Mouse (Mus musculus) large intestine, adult 2 months (tissue): ENCODE data around the gene Slc18a3. TPM values are rescaled to one million over a fixed set of nuclear protein-coding genes. Genes with fewer than 3 reads are reported as not detected.
A peak's percentile ranks its signal among the peaks of the same experiment; 100 is the strongest.

ENCODE experiments used
- DNase-seq: peaks from one replicate; pipeline ENCODE4 v3.0.0-alpha.2; 2012; ENCODE audit warnings: low read depth, low spot score
- WGBS: fragments of 180-500 bp; shearing (Covaris S2); methylation state at CpG from one replicate; pipeline ENCODE4 v1.1.7; 2018; 5-methylcytosine and 5-hydroxymethylcytosine counted together
- polyA plus RNA-seq: library from polyadenylated mRNA; depleted of rRNA; stranded (reverse); fragments of >200 nt; gene quantifications from 2 replicates; pipeline ENCODE4 v1.2.3, GENCODE M21; 2012; rRNA removed

Gene Slc18a3
- polyA plus RNA-seq, result 0.85 and 1.1 TPM in 2 replicates

- DNase-seq, result no peak
- WGBS, result 2% methylated on average over 67 of the region's 70 CpGs
These were observed at the start of gene Slc18a3 for GRCm38 (mm10) chr14:32464601-32465505. TSS of gene Slc18a3 (minus strand) at chr14:32464850.

- DNase-seq, result peak; percentile 67
- under 1% methylated on average over 62 of the region's 62 CpGs for WGBS
These were observed 48.8 kb upstream of the Slc18a3 start, which contains the start of gene Ercc6 for GRCm38 (mm10) chr14:32513336-32514032. TSS of gene Ercc6 (plus strand) at chr14:32513521.

GRCm38 (mm10) chr14:32512912-32513311, 48.3 kb upstream of the Slc18a3 start:
- no peak for DNase-seq
- WGBS, result 35% methylated on average over 9 of the region's 9 CpGs

- DNase-seq, result no peak
- WGBS, result 81% methylated on average over 6 of the region's 6 CpGs
These were observed 44.9 kb upstream of the Slc18a3 start for GRCm38 (mm10) chr14:32509443-32509961.

GRCm38 (mm10) chr14:32508105-32508835, 43.6 kb upstream of the Slc18a3 start:
- WGBS, result 37% methylated on average over 10 of the region's 10 CpGs
- DNase-seq, result no peak

- DNase-seq, result no peak
- WGBS, result 79% methylated on average over 4 of the region's 4 CpGs
These were observed 42.6 kb upstream of the Slc18a3 start for GRCm38 (mm10) chr14:32507216-32507615.

GRCm38 (mm10) chr14:32506329-32506728, 41.7 kb upstream of the Slc18a3 start:
- no peak for DNase-seq
- WGBS, result 84% methylated on average over 10 of the region's 10 CpGs

- WGBS, result 78% methylated on average over 1 of the region's 1 CpGs
- DNase-seq, result no peak
These were observed 39.2 kb upstream of the Slc18a3 start for GRCm38 (mm10) chr14:32503897-32504296.

- WGBS, result 72% methylated on average over 9 of the region's 9 CpGs
- no peak for DNase-seq
These were observed 38.4 kb upstream of the Slc18a3 start for GRCm38 (mm10) chr14:32502764-32503688.

- 56% methylated on average over 2 of the region's 2 CpGs for WGBS
- DNase-seq, result no peak
These were observed 36.7 kb upstream of the Slc18a3 start for GRCm38 (mm10) chr14:32501303-32501702.

- 36% methylated on average over 8 of the region's 8 CpGs for WGBS
These were observed 31.6 kb upstream of the Slc18a3 start for GRCm38 (mm10) chr14:32496115-32496850.

GRCm38 (mm10) chr14:32492521-32492920, 27.9 kb upstream of the Slc18a3 start:
- 4% methylated on average over 13 of the region's 13 CpGs for WGBS
- DNase-seq, result peak; percentile 11

More at GRCm38 (mm10) chr14:32496115-32496850, 31.6 kb upstream of the Slc18a3 start:
- no peak for DNase-seq

GRCm38 (mm10) chr14:32482061-32482460, 17.4 kb upstream of the Slc18a3 start:
- DNase-seq, result peak; percentile 6
- WGBS, result 2% methylated on average over 3 of the region's 3 CpGs

GRCm38 (mm10) chr14:32477581-32477980, 12.9 kb upstream of the Slc18a3 start:
- no peak for DNase-seq
- WGBS, result 53% methylated on average over 1 of the region's 1 CpGs

- DNase-seq, result no peak
- WGBS, result 69% methylated on average over 6 of the region's 6 CpGs
These were observed 11.9 kb upstream of the Slc18a3 start for GRCm38 (mm10) chr14:32476559-32476958.

- 11% methylated on average over 4 of the region's 4 CpGs for WGBS
- peak; percentile 8 for DNase-seq
These were observed 8.3 kb upstream of the Slc18a3 start for GRCm38 (mm10) chr14:32472996-32473395.

GRCm38 (mm10) chr14:32467606-32468005, 3.0 kb upstream of the Slc18a3 start:
- no peak for DNase-seq
- WGBS, result 5% methylated on average over 5 of the region's 5 CpGs

- whole genome bisulfite sequencing, result 15% methylated on average over 13 of the region's 13 CpGs
- DNase-seq, result no peak
These were observed 1.2 kb upstream of the Slc18a3 start, which contains the start of gene Chat for GRCm38 (mm10) chr14:32465889-32466288. TSS of gene Chat (minus strand) at chr14:32465989.
